Mouse (Mus musculus): ENCODE measurements at regions not wholly inside any gene's neighbourhood (a gene's known extent, or its start where the extent isn't known, plus 50 kb on each side); places are given as distances from the start of the nearest gene placed in this dataset.

- TF ChIP-seq CTCF (IDR thresholded peaks at IDR 0.05; ENCODE audit: low read depth, low read length), result no peak
- TF ChIP-seq EP300 (IDR thresholded peaks at IDR 0.05; ENCODE audit: insufficient read depth, low read depth, low read length), result no peak
Measured at GRCm38 (mm10) chr6:37618990-37619389, 89.0 kb downstream of the Akr1d1 start.
